Mouse (Mus musculus): ENCODE measurements around the gene Usp29. TPM values are rescaled to one million over a fixed set of nuclear protein-coding genes. Genes with fewer than 3 reads are reported as not detected.

The Usp29 gene
- polyA plus RNA-seq (2017; shearing (Covaris generic)), result under 1 TPM in 1 of 2 experiments, not detected in 1; 0.31 TPM

DNA sequence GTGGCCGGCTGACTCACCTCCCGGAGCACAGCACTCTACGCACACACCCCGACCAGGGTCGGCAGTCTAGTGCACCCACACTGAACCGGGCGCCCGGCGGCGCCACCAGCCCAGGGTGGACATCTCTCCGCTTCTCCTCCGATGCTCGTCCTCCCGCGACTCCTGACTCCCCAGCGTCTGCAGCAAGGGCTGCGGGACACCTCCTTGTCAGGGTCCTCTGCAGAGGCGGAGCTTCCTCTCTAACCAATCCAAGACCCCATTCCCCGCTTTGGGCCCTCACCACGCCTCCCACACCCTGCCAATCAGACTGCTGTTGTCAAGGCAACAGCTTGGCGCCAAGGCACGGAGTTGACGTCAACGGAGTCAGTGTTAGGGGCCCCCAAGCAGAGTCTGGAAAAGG lies at the start of gene Usp29, which contains the start of gene Peg3:
TSS of gene Usp29 (plus strand) at position 338 of the 400 bp plus-strand sequence.
TSS of gene Peg3 (minus strand) at position 191 of the 400 bp plus-strand sequence.
- ATAC-seq, result no peak

DNA sequence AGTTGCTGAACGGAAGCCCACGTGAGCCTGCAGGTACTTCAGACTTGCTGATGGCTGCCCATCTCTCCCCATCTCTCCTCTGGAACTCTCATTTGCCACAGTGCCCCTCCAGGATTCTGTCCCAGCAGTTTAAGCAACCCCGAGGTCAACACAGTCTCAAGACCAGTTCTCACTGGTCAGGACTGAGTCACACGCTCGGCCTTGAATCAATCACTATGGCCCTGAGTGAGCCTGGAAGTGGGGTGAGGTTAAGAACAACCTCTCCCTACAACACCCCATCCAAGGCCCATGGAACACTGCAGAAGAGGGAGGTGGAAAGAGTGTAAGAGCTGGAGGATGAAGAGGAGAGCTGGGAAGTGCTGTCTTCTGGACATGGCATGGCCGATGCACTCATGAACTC lies 44.9 kb upstream of the Usp29 start:
- ATAC-seq, result no peak

DNA sequence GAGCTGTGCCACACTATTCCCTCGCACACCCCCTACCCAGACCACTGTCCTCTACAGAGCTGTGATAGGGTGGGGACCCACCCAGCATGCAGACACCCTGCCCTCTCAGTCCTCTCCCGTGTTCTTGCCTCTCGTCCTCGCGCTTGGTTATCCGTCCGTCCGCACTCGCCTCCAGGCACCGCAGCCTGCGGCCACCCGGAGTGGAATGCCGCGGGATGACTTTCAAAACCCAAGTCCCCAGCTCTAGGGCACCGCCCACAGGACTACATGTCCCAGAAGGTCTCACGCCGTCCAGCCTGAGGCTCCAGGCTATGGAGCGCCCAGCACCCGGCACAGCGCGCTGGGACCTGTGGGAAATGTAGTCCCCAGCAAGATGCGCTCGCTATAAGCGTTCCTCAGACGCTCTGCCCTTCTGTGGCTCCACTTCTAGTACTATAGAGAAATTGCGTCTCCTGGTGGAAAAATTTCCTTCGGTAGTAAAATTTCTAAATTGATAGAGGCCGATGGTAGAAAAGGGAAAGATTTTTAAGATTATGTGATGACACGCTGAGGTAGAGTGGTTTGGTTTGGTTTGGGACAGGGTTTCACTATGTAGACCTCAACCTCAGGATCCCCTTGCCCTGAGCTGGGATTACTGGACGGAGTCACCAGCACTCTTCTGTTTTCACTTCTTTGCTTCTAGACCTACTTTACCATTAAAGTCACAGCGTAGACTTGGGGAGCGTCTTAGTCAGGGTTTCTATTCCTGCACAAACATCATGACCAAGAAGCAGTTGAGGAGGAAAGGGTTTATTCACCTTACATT lies 33.9 kb upstream of the Usp29 start, which contains the start of gene Zim1:
TSS of gene Zim1 (minus strand) at position 210 of the 805 bp plus-strand sequence.
- ATAC-seq, result no peak

DNA sequence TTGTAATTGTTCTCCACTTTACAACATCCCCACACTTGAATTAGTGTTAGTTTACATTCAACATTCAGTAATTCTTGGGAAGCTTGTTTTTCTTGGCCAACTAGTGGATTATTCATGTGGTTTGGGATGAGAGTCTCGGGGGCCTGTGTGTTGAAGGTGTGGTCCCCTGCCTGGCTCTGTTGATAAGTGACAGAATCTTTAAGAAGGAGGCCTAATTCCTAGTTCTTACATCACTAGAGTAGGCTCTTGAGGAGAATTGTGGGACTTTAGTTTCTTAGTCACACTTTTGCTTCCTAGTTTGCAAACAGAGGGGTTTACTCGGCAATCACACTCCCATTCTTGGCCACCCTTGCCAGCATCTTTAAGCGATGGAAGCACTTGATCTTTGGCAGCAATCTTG lies 31.1 kb upstream of the Usp29 start:
- no peak for ATAC-seq

DNA sequence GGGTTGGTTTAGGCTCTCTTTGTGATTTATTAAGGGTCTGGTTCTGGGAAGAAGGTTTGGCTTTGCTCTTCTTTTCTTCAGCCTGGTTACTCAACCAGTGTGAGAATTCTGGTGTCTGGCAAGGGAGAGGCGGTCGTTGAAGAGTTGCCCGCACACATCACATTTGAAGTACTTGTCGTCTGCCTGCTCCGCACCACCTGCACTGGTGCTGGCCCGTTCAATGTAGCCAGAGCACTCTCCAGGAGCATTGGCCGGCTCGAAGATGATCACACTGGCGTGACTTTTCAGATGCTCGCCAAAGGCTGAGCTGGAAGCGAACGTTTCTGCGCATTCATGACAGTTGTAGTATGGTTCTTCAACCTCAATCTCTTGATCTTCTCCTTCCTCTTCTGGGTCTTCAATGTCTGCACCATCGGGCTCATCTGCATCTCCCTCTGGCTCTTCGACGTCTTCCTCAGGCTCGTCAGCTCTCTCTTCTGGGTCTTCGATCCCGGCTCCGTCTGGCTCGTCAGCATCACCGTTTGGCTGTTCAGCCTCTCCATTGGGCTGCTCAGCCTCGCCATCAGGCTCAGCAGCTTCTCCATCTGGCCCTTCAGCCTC lies 22.9 kb upstream of the Usp29 start:
- no peak for ATAC-seq

DNA sequence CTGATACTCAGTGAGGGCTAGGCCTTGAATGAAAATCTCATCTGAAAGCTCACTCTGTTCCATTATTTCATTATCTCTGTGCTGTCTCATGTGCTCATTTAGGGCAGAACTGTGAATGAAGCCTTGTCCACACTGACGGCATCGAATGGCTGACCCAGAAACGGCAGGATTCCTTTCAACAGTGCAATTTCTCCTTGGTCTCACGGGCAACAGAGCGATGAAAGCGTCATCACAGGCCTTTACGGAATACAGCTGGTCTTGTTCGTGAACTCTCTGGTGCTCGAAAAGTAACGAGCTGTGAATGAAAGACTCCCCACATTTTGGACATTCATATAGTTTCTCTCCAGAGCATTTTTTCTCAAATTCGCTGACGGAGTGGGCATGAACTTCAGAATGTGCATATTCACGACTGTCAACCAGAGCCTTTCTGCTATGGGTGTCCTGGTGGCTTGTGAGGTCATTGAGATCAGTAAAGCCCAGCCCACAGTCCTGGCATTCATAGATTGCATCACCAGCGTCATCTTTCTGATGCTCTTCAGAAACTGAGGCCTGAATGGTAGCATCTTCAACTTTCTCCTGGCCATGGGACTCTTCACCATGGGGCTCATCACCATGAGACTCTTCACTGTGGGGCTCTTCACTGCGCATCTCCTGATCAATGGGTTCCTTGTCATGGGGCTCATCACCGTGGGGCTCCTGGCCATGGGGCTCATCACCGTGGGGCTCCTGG lies 21.8 kb upstream of the Usp29 start:
- ATAC-seq, result no peak

DNA sequence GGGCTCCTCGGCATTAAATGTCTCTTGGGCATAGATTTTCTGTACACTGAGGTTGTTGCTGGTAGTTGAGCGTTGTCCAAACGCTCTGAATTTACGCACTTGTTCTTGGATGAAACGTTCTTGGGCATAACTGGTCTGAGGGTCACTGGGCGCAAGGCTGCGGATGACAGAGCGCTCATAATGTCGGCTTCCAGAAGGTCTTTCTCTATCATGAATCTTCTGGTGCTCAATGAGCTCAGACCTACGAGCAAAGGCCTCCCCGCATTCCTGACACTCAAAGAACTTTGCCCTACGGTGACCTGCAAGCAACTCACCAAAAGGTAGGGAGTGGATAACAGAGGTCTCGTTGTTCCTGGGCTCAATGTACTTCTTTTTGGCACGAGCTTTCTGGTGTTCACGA lies 21.0 kb upstream of the Usp29 start:
- ATAC-seq, result no peak

DNA sequence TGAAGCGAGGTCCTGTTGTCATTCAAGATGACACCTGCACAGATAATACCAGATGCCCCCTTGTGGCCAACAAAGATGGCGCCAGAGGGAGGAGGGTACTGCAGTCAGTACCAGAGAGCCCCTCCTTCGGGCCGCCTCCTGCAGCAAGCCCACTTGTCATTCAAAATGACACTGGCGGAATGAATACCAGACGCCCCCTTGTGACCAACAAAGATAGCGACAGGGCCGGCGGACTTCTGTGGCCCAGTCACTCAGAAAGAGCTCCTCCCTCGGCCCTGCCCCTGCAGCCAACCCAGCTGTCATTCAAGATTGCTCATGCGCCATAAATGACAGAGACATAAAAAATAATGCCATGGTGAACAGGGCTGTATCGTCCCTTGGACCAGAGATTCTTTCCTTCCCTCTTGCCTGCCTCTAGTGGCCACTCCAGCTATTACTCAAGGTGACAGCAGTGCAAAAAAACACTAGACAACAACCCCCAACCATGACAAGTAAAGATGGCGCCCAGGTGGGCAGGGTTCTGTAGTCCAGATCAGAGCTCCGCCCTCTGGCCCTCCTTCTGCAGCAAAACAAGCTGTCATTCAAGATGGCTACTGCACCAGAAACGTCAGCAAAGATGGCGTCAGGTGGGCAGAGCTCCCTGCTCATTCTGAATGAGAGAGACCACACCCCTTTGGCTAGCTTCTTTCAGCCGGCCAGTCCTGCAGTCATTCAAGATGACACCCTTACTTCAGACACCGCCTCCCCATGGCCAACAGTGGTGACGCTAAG lies 2.8 kb upstream of the Usp29 start:
- ATAC-seq, result no peak

DNA sequence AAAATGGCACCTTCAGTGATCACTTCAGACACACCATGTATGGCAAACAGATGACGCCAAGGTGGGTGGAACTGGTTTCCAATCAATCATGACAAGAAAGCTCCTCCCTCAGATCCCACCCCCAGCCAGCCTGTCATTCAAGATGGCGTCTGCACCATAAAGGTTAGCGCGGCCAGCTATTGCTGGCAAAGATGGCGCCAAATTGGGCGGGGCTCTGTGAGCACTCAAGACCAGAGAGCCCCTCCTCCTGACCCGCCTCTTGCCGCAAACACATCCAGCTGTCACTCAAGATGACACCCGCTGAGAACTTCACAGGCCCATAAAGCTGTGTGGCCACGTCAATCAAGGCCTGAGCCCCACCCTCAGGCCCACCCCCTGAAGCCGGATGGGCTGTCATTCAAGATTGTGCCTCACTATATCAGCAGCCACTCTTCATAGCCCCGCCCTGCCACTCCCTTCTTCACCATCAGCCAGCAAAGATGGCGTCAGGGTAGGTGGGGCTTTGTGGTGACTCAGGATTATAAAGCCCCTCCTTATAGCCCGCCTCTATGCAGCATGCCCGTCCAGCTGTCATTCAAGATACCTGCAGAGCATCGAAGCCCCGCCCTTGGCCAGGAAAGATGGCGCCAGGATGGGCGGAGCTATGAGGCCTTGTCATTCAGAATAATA lies 2.0 kb upstream of the Usp29 start:
- no peak for ATAC-seq

DNA sequence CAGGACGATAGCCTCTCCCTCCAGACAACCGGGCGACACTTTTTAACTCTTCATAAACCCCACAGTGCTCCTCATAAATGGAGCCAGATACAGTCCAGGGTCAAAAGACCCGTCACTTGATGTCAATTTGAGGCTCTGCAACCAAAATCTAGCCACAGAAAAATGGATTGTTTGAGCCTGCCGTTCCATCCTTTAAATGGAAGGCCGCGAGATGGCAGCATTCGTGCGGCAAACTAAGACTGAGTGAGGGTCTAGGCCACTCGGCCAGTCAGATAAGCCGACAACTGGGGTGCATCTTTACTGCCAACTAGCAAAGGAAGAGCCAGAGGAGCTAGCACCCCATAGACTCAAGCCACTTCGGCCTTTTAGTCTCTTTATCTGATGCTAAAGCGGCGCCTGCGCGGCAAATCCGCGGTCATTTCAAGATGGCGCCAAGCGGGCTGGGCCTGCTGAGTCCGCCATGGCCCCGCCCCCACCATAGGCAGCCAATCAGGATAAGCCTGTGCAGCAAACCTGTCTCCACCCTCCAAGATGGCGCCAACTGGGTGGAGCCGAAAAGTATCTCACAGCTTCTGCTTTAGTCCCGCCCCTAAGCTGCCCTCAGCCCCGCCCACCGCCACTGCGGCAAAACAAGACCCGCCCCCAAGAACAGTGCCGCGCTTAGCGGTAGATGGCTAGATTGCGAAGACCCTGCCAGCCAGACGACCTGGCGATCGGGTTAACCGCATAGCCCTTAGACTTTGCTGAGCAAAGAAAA lies 1.1 kb upstream of the Usp29 start:
- peak; percentile 34 for ATAC-seq

DNA sequence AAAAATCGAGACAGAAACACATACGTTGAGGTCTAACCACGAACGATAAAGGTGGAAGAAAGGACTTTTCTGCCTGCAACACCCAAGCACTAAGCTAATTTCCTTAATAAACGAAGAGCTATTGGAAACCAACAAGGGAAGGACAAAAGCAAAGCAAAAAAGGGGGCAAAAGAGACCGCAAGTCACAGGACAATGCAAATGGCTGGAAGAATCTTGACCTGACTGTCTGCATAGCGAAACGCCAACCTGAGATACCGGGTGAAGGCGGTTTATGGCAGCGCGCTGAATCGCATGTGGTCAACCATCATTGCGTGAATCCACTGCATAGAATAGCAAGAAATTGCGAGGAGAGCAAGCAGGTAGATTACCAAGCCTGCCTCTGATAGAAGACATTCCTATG lies 423 bp downstream of the Usp29 start:
- no peak for ATAC-seq

DNA sequence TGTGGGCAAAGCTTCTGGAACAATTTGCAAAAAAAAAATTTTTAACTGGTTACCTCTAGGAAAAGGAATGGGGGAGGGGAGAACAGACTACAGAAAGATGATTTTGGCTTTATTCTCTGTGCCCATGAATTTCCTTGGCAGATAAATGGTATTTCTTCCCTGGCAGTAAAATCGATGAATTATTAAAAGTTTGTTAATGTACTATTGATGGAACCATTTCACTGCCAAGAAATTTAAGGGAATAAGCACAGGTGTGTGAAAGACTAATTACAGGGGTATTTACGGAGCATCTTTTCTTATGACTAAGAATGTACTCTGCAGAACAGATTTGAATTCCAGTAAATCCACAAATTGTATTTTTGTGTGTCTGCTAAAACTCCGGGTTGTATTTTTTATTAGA lies 995 bp downstream of the Usp29 start:
- ATAC-seq, result no peak

DNA sequence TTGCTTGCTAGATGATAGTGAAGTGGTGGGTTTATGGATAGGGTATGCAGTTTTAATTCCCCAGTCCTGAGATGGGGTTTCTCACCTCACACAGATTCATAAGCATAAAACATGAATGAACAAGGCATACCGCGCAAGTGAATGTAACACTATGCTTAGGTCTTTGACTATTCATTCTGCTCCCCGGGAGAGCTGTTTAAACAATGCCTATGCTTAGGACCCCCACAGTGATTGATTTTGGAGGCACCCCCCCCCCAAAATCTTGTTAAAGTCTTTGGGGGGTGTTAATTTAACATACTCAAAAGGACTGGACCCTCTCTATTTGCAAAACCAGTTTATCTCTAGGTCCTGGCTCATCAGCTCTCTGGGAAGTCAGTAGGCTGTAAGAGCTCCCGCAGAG lies 1.6 kb downstream of the Usp29 start:
- ATAC-seq, result no peak

DNA sequence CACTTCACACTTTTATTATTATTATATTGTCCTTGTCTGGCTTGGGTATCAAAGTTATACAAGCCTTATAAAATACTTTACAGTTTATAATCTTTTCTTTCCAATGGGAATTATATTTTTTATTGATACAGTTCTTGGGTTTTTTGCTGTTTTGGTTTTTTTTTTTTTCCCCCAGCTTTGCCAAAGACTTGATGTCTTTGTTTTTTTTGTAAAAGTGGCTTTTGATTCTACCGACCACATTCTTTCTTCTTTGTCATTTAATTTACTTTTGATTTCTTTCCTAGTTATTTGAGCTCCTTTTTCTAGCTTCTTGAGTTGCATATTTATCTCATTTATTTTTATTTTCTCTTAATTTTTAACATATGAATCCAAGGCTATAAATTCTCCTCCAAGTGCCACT lies 5.7 kb downstream of the Usp29 start:
- ATAC-seq, result no peak

DNA sequence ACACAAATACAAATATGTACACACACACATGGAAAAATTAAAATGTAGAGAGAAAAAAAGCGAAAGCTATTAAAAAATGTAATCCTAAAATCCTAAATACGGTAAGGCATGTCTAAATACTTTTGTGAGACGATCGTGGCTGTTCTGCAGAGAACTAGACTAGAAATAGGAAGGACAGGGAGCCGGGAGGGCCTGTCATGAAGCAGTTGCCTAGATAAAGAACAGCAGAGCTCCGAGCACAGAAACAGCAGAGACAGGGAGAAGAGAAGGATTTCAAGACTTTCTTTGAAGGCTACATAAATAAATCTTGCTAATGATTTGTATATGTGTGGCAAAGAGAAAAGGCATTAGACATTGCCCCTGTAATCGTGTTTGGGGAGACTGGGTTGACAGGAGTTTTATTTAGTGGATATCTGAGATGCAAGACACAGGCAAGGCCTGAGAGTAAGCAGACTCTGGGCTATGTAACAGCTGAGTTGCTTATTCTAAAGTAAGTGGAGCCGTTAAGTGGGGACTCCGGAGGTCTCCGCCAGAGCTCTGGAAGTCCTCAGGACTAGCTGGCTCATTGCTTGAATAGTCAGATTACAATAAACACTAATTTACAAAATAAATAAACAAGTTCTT lies 14.0 kb downstream of the Usp29 start:
- no peak for ATAC-seq

DNA sequence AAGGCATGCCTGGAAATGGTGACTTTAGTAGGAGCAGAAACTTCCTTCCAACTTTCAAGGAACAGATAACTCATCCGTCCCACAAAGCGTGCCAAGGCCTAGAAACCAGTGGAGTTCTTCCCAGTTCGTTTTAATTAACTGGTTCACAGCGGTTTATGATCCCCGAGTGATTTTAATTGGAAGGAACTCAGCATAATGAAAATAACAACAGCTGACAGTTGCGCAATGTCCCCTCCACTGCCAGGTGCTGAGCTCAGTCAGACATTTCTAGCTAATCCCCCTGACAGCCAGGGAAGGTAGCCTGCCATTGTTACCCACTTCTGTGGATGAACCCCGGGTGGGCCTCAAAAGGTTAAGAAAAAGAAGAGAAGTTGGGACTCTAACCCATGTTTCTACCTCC lies 18.8 kb downstream of the Usp29 start:
- ATAC-seq, result no peak

DNA sequence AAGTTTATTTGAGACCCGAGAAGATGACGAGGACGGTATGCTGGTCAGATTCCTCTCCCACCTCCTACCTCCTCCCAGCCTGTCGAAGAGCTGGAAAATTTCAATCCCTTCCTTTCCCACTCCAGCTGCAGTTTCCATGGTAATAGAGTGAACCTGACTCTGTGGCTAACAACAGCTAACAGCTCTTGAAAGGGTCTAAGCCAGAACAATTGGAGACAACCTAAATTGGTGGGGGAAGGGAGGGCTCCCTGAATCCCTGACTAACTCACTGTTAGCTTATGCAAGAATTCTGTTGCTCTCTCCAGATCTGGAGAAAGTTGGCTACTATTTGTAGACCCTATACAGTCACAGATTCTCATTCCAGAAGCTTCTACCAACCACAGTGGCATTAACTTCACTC lies 23.1 kb downstream of the Usp29 start:
- ATAC-seq, result no peak

DNA sequence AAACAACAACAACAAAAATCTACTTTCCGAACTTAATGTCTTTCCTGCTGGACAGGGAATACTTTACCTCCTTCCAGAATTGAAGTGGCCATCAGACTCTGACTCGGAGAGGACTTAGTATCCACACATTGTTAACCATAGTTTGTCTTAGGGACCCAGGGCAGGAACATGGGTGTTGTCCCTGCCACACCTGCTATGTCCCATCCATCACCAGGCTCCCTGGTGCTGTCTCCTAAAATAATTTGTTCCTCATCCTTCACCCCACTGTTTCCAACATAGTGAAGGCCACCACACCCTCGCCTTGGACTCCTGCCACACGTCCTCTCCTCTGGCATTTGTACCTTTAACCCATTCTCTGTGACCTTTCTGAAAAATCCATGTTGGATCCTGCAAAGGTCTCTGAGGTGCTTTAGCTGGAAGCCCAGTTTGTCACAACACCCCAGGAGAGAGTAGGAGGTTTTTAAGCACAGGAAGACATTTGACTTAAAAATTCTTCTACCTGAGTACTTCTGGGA lies 26.5 kb downstream of the Usp29 start:
- no peak for ATAC-seq

DNA sequence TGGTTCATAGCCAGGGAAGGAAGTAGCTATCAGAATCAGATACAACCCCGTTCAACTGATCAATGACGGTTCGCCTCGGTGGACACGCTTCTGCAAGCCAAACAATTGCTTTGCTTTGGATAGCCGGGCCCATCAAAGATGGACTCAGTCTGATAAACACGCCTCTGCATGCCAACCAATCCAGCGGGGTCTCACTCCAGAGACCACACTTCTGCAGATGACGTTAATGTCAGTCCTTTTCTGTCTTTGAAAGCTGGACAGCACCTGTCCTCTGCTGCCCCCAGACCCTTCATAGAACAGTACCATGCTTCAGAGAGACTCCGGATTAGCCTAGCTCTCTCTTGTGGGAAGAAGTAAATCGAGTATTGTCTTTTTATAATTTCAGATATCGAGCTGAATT lies 29.3 kb downstream of the Usp29 start:
- ATAC-seq, result no peak

DNA sequence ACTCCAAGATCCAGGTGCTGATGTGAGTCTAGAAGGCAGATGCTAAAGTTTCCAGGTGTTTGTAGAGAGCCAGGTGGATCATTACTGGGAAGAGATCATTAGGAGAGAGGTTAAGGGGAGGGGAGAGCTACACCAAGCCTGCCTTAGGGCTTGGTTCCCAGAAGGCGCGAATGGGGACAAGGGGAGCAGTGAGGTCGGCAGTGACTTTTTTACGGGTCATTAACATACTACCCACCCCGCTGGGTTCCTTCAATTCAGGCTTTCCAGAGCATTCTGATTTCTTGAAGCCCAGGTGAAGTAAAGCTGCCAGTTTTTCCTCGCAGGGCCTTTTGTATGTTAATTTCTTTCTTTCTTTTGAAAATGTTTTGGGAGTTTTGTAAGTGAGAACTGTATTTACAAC lies 29.8 kb downstream of the Usp29 start:
- ATAC-seq, result no peak

DNA sequence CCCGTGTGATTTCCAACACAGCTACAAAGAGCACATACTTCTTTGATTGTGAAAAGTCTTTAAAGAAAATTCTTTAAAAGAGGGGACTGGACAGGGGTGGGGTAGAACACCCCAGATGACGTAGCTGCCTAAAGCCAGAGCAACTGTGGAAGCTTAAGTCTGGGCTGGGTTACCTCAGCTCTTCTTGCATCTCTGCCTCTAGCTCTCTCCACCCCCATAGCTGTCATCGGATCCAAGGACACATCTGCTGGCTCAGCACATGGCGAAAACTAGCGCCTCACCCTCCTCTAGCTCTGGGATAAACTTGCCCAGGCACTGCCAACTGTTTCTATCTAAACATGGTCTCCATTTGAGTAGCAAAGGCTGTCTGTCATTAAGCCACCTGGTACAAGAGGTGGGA lies 34.9 kb downstream of the Usp29 start:
- no peak for ATAC-seq

Data from CD4-positive, CD25-positive, alpha-beta regulatory T cell, adult 4 months (primary cell).